Mouse (Mus musculus): ENCODE results near the gene Tmem104.

Gene Tmem104

GRCm38 (mm10) chr11:115264136-115264861 is 77.0 kb downstream of the Tmem104 start:
- DNase-seq (ENCODE audit: low spot score in 2 of 2): no peak

- DNase-seq (ENCODE audit: low spot score in 2 of 2): no peak
These were observed 77.8 kb downstream of the Tmem104 start for GRCm38 (mm10) chr11:115264862-115265668.

- DNase-seq (ENCODE audit: low spot score in 2 of 2): no peak
These were observed 78.6 kb downstream of the Tmem104 start for GRCm38 (mm10) chr11:115265771-115266399.

GRCm38 (mm10) chr11:115266400-115266778 is 79.1 kb downstream of the Tmem104 start:
- no peak for DNase-seq (ENCODE audit: low spot score in 2 of 2)

- DNase-seq (ENCODE audit: low spot score in 2 of 2): no peak
These were observed 80.0 kb downstream of the Tmem104 start, which contains the start of gene Grin2c for GRCm38 (mm10) chr11:115267061-115267883. TSS of gene Grin2c (minus strand) at chr11:115267243.

- DNase-seq (ENCODE audit: low spot score in 2 of 2): no peak
These were observed 80.7 kb downstream of the Tmem104 start for GRCm38 (mm10) chr11:115267958-115268357.

GRCm38 (mm10) chr11:115269330-115270066 is 82.2 kb downstream of the Tmem104 start:
- DNase-seq (ENCODE audit: low spot score in 2 of 2): no peak

- DNase-seq (ENCODE audit: low spot score in 2 of 2): peak; percentile 86 to 90
These were observed 83.0 kb downstream of the Tmem104 start for GRCm38 (mm10) chr11:115270148-115270861.

GRCm38 (mm10) chr11:115271052-115271451 is 83.8 kb downstream of the Tmem104 start:
- peak in 1 of 2 experiments; percentile 30 for DNase-seq (ENCODE audit: low spot score in 2 of 2)

GRCm38 (mm10) chr11:115271481-115271880 is 84.2 kb downstream of the Tmem104 start:
- peak in 1 of 2 experiments; percentile 25 for DNase-seq (ENCODE audit: low spot score in 2 of 2)

GRCm38 (mm10) chr11:115272894-115273498 is 85.7 kb downstream of the Tmem104 start:
- peak in 1 of 2 experiments; percentile 29 for DNase-seq (ENCODE audit: low spot score in 2 of 2)

- no peak for DNase-seq (ENCODE audit: low spot score in 2 of 2)
These were observed 86.4 kb downstream of the Tmem104 start for GRCm38 (mm10) chr11:115273735-115274134.

- DNase-seq (ENCODE audit: low spot score in 2 of 2): no peak
These were observed 86.9 kb downstream of the Tmem104 start for GRCm38 (mm10) chr11:115274178-115274577.

GRCm38 (mm10) chr11:115274771-115275170 is 87.5 kb downstream of the Tmem104 start:
- no peak for DNase-seq (ENCODE audit: low spot score in 2 of 2)

- no peak for DNase-seq (ENCODE audit: low spot score in 2 of 2)
These were observed 88.2 kb downstream of the Tmem104 start for GRCm38 (mm10) chr11:115275509-115275908.

GRCm38 (mm10) chr11:115275954-115276353 is 88.7 kb downstream of the Tmem104 start:
- no peak for DNase-seq (ENCODE audit: low spot score in 2 of 2)

GRCm38 (mm10) chr11:115276780-115277603 is 89.7 kb downstream of the Tmem104 start, which contains the start of gene Fdxr:
TSS of gene Fdxr (minus strand) at chr11:115277050.
- DNase-seq (ENCODE audit: low spot score in 2 of 2): peak; percentile 99

GRCm38 (mm10) chr11:115277604-115277975 is 90.3 kb downstream of the Tmem104 start:
- DNase-seq (ENCODE audit: low spot score in 2 of 2): peak in 1 of 2 experiments; percentile 27

- no peak for DNase-seq (ENCODE audit: low spot score in 2 of 2)
These were observed 90.9 kb downstream of the Tmem104 start for GRCm38 (mm10) chr11:115278176-115278575.

Measured in right cerebral cortex, postnatal 10 days (tissue).